Mouse (Mus musculus): Measurements from ENCODE around the gene Sfta2. TPM values are rescaled to one million over a fixed set of nuclear protein-coding genes. Genes with fewer than 3 reads are reported as not detected.

Gene Sfta2
- total and polyA plus RNA-seq, 3 experiments = not detected

GRCm38 (mm10) chr17:35635699-35636111 lies 34.4 kb downstream of the Sfta2 start:
- peak; percentile 30 for DNase-seq (ENCODE audit: low spot score)
- Histone ChIP-seq H3K4me3 (ENCODE audit: low read depth, low read length) (peak overlapping the region; percentile 58; the same call in 1 of the 2 replicates), H3K27me3 (ENCODE audit: insufficient read depth, low read length) (peaks cover 9% of the 10 kb centered on the region), H3K4me1 (ENCODE audit: insufficient read depth, low read depth, low read length) (peaks cover 4% of the 10 kb centered on the region), H3K36me3 (replicated peaks) (no peaks in the 10 kb centered on the region), H3K9me3 (replicated peaks) (no peaks in the 10 kb centered on the region)
- ATAC-seq (ENCODE audit: extremely low read depth, insufficient number of reproducible peaks, low FRiP score, poor library complexity, severe bottlenecking) = no peak
- TF ChIP-seq POLR2AphosphoS5 (IDR thresholded peaks at IDR 0.05; ENCODE audit: insufficient replicate concordance, low read depth, low read length) (no peak), CTCF (IDR thresholded peaks at IDR 0.05; ENCODE audit: low read depth, low read length) (peak; percentile 45)

- peaks cover 4% of the 10 kb centered on the region for H3K4me1 ChIP-seq (ENCODE audit: insufficient read depth, low read depth, low read length)
- H3K4me3 ChIP-seq (ENCODE audit: low read depth, low read length) = no peak overlapping the region
- H3K36me3 ChIP-seq (replicated peaks) = no peaks in the 10 kb centered on the region
- H3K27me3 ChIP-seq (ENCODE audit: insufficient read depth, low read length) = peaks cover 9% of the 10 kb centered on the region
- H3K9me3 ChIP-seq (replicated peaks) = no peaks in the 10 kb centered on the region
- no peak for DNase-seq (ENCODE audit: low spot score)
- TF ChIP-seq TAL1 (conservative IDR thresholded peaks at IDR 0.05; ENCODE audit: low read depth, low read length) = no peak
- no peak for TF ChIP-seq CTCF (IDR thresholded peaks at IDR 0.05; ENCODE audit: low read depth, low read length)
- ATAC-seq (ENCODE audit: extremely low read depth, insufficient number of reproducible peaks, low FRiP score, poor library complexity, severe bottlenecking) = no peak
Observed at GRCm38 (mm10) chr17:35636363-35636762, 35.0 kb downstream of the Sfta2 start.

DNA sequence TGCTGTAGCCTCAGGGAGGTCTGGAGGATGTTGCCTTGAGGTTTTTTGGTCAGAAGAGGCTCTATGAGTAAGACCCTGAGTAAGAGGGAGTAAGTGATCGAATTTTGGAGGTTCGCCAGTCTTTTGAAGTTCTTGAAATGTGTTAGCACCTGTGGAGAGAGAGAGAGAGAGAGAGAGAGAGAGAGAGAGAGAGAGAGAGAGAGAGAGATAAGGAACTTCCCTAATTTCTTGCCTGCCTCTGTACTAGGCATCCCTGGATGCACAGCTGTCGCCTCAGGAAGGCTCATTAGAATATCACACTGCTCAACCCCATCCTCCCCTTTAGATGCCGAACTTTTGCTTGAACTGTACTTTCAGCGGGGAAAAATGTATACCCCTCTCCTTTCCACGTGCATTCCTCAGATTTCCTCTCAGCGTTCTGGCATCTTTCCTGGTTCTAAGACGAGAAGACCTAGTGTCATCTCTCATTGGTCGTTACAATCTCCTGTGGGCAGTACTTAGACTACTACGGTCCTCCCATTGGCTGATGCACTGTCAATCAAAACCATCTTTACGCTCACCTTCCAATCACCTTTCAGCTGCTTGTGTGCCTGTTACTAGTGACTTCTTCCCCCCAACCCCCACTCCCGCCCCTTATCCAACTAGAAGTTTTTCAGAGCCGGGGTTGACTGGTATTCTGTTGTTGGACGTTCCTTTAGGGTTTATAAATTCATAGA lies 37.3 kb downstream of the Sfta2 start:
- no peak for ATAC-seq (ENCODE audit: extremely low read depth, insufficient number of reproducible peaks, low FRiP score, poor library complexity, severe bottlenecking)
- H3K36me3 ChIP-seq (replicated peaks) = no peaks in the 10 kb centered on the region
- no peak overlapping the region for H3K4me3 ChIP-seq (ENCODE audit: low read depth, low read length)
- DNase-seq (ENCODE audit: low spot score) = no peak
- H3K4me1 ChIP-seq (ENCODE audit: insufficient read depth, low read depth, low read length) = peaks cover 4% of the 10 kb centered on the region
- peaks cover 13% of the 10 kb centered on the region for H3K27me3 ChIP-seq (ENCODE audit: insufficient read depth, low read length)
- H3K9me3 ChIP-seq (replicated peaks) = no peaks in the 10 kb centered on the region
- TF ChIP-seq POLR2AphosphoS5 (IDR thresholded peaks at IDR 0.05; ENCODE audit: insufficient replicate concordance, low read depth, low read length) (no peak), GATA2 (IDR thresholded peaks at IDR 0.05; ENCODE audit: borderline replicate concordance, low read depth, low read length) (no peak), CTCF (IDR thresholded peaks at IDR 0.05; ENCODE audit: low read depth, low read length) (no peak), TAL1 (conservative IDR thresholded peaks at IDR 0.05; ENCODE audit: low read depth, low read length) (no peak), GATA1 (IDR thresholded peaks at IDR 0.05; ENCODE audit: borderline replicate concordance, low read length) (no peak)

- H3K27me3 ChIP-seq (ENCODE audit: insufficient read depth, low read length) = peaks cover 19% of the 10 kb centered on the region
- peaks cover 4% of the 10 kb centered on the region for H3K4me1 ChIP-seq (ENCODE audit: insufficient read depth, low read depth, low read length)
- no peaks in the 10 kb centered on the region for H3K36me3 ChIP-seq (replicated peaks)
- H3K4me3 ChIP-seq (ENCODE audit: low read depth, low read length) = no peak overlapping the region
- TF ChIP-seq GATA1 (IDR thresholded peaks at IDR 0.05; ENCODE audit: borderline replicate concordance, low read length) = no peak
- TF ChIP-seq CTCF (IDR thresholded peaks at IDR 0.05; ENCODE audit: low read depth, low read length) = no peak
- no peak for TF ChIP-seq GATA2 (IDR thresholded peaks at IDR 0.05; ENCODE audit: borderline replicate concordance, low read depth, low read length)
- TF ChIP-seq TAL1 (conservative IDR thresholded peaks at IDR 0.05; ENCODE audit: low read depth, low read length) = no peak
- TF ChIP-seq POLR2AphosphoS5 (IDR thresholded peaks at IDR 0.05; ENCODE audit: insufficient replicate concordance, low read depth, low read length) = no peak
- DNase-seq (ENCODE audit: low spot score) = no peak
- no peak for ATAC-seq (ENCODE audit: extremely low read depth, insufficient number of reproducible peaks, low FRiP score, poor library complexity, severe bottlenecking)
- no peaks in the 10 kb centered on the region for H3K9me3 ChIP-seq (replicated peaks)
Observed at GRCm38 (mm10) chr17:35639352-35639751, 38.0 kb downstream of the Sfta2 start.

DNA sequence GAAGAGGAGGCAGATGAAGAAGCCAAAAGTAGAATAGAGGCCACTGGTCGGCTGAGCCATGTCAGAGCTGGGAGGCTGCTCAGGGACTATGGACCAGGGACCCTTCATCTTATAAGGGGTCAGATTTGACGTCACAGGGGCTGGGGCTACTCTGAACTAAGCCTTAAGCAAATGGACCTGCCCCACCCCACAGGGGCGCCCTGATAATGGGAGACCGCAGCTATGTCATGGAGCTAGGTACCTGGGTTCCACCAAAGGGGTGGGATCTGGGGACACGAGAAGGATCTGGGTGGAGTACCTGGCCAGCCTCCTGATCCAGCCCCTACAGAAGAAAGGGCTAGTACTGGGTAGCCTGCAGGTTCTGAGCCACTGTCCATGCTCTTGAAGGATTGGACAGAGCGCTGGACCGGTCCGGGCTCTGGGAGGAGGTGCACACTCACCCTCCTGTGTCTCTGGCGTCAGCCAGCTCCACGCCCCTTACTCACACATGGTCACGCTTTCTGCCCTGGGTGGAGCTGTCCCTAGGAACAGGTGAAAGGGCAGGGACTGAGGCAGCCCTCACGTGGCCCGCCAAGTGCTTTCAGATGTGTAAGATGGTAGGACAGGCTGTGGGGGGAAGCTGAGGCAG lies 42.4 kb downstream of the Sfta2 start, which contains the start of gene Mucl3:
TSS of gene Mucl3 (minus strand) at position 87 of the 628 bp plus-strand sequence.
- ATAC-seq (ENCODE audit: extremely low read depth, insufficient number of reproducible peaks, low FRiP score, poor library complexity, severe bottlenecking) = no peak
- Histone ChIP-seq H3K4me3 (ENCODE audit: low read depth, low read length) (no peak within 1 kb of the TSS), H3K4me1 (ENCODE audit: insufficient read depth, low read depth, low read length) (no peaks in the 10 kb centered on the region), H3K27me3 (ENCODE audit: insufficient read depth, low read length) (peaks cover 22% of the 10 kb centered on the region), H3K36me3 (replicated peaks) (no peaks in the 10 kb centered on the region), H3K9me3 (replicated peaks) (no peaks in the 10 kb centered on the region)
- no peak for TF ChIP-seq TAL1 (conservative IDR thresholded peaks at IDR 0.05; ENCODE audit: low read depth, low read length)
- no peak for TF ChIP-seq CTCF (IDR thresholded peaks at IDR 0.05; ENCODE audit: low read depth, low read length)
- TF ChIP-seq GATA2 (IDR thresholded peaks at IDR 0.05; ENCODE audit: borderline replicate concordance, low read depth, low read length) = no peak
- no peak for TF ChIP-seq POLR2AphosphoS5 (IDR thresholded peaks at IDR 0.05; ENCODE audit: insufficient replicate concordance, low read depth, low read length)
- no peak for TF ChIP-seq GATA1 (IDR thresholded peaks at IDR 0.05; ENCODE audit: borderline replicate concordance, low read length)
- DNase-seq (ENCODE audit: low spot score) = no peak

DNA sequence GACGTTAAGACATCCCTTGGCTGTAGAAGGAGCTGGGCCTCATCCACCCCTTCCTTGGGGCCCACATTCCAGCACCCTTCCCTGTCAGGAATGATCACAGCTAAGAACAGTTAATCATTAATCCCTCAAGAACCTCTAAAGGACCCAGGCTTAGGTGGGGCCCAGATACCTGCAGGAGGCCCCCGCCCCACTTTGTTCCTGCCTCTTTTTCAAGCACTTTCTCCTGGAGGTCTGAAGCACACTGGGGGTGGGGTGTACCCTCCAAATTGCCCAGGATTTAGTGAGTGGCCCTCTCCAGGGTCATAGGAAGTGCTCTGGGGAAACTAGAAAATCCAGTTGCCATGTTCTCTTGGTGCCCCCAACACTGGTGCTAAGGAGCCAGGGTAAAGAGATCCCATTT lies 48.1 kb downstream of the Sfta2 start:
- TF ChIP-seq TAL1 (conservative IDR thresholded peaks at IDR 0.05; ENCODE audit: low read depth, low read length) (no peak), GATA1 (IDR thresholded peaks at IDR 0.05; ENCODE audit: borderline replicate concordance, low read length) (no peak), POLR2AphosphoS5 (IDR thresholded peaks at IDR 0.05; ENCODE audit: insufficient replicate concordance, low read depth, low read length) (no peak), GATA2 (IDR thresholded peaks at IDR 0.05; ENCODE audit: borderline replicate concordance, low read depth, low read length) (no peak), CTCF (IDR thresholded peaks at IDR 0.05; ENCODE audit: low read depth, low read length) (no peak)
- Histone ChIP-seq H3K4me1 (ENCODE audit: insufficient read depth, low read depth, low read length) (no peaks in the 10 kb centered on the region; the same call in 1 of the 2 replicates), H3K27me3 (ENCODE audit: insufficient read depth, low read length) (peaks cover 28% of the 10 kb centered on the region), H3K9me3 (replicated peaks) (no peaks in the 10 kb centered on the region), H3K36me3 (replicated peaks) (peaks cover under 1% of the 10 kb centered on the region), H3K4me3 (ENCODE audit: low read depth, low read length) (no peak overlapping the region)
- no peak for DNase-seq (ENCODE audit: low spot score)
- no peak for ATAC-seq (ENCODE audit: extremely low read depth, insufficient number of reproducible peaks, low FRiP score, poor library complexity, severe bottlenecking)

All from G1E (cell line).